Mouse (Mus musculus): ENCODE results near the gene Eftud2. TPM values are rescaled to one million over a fixed set of nuclear protein-coding genes. Genes with fewer than 3 reads are reported as not detected.

Eftud2 gene
- total and polyA plus RNA-seq, 3 experiments: 135 to 403 (median 216) TPM

DNA sequence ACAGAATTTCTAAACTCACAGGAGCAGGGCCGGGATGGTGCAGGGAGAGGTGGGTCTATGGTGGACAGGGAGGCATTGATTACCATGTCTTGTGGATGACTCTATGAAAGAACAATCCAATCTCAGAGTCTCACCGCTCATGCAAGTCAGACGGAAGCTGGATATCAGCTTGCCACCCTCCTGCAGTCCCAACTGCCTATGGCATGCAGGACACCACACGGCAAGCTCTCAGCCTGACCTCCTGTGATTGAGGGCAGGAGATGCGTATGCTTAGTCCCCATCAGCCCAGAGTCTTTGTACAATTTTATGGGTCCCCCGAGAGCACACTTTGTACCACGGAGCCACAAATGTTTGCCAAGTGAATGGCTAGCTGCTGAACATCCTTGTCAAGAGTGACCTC is 22.9 kb upstream of the Eftud2 start:
- in situ Hi-C loops (cut with MboI; ENCODE audit: low pct_ligation_motif_present, low pct_unique_long_range_greater_than_20kb, low sequenced_read_pairs): no loop called here
- DNase-seq (ENCODE audit: extremely low read depth): no peak
- Histone ChIP-seq H3K4me1 (ENCODE audit: control insufficient read depth in 1 of 2, insufficient read depth in 2 of 2) (peaks cover 3 to 11% of the 10 kb centered on the region in 2 experiments; a peak in 2 of 4 replicates), H3K4me2 (ENCODE audit: insufficient read depth, low read depth, poor library complexity, severe bottlenecking) (no peak overlapping the region), H3K79me2 (replicated peaks; ENCODE audit: control insufficient read depth, extremely low read depth, insufficient read depth, poor library complexity, severe bottlenecking) (no peaks in the 10 kb centered on the region), H3K9me3 (replicated peaks; ENCODE audit: low read length) (no peaks in the 10 kb centered on the region), H3K36me3 (replicated peaks in 1 of 2; ENCODE audit: control insufficient read depth in 1 of 2, insufficient read depth in 1 of 2, low read length in 1 of 2) (peaks cover 42 to 56% of the 10 kb centered on the region in 2 experiments), H3K4me3 (replicated peaks in 1 of 3; ENCODE audit: low read depth in 2 of 3, low read length in 2 of 3, poor library complexity in 1 of 3) (no peak overlapping the region), H3K27ac (ENCODE audit: insufficient read depth, low read depth) (no peak overlapping the region), H3K27me3 (replicated peaks) (peaks cover 2% of the 10 kb centered on the region), H3K9ac (ENCODE audit: insufficient read depth, low read depth) (no peak overlapping the region)
- dilution Hi-C loops (cut with MboI; ENCODE audit: extremely low pct_ligation_motif_present, extremely low pct_unique_long_range_greater_than_20kb, low sequenced_read_pairs): no loop called here
- TF ChIP-seq POLR2AphosphoS2 (IDR thresholded peaks at IDR 0.05; ENCODE audit: low read depth, low read length) (peak; percentile 13; the same call in 1 of the 2 replicates), JUND (conservative IDR thresholded peaks at IDR 0.05; ENCODE audit: low read depth, low read length) (no peak)

DNA sequence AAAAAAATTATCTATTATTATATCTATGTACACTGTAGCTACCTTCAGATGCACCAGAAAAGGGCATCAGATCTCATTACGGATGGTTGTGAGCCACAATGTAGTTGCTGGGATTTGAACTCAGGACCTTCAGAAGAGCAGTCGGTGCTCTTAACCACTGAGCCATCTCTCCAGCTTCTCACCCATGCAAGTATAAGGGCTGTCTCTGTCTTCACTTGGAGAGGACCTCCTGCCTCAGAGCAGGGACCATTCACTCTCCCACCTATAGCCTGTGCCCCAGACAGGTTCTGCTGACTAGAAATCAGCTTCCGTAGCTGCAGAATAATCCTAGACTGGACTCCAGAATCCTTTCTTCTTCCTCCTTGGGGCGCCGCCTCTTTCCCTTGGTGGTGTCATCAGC is 21.3 kb upstream of the Eftud2 start:
- no peaks in the 10 kb centered on the region for H3K9me3 ChIP-seq (replicated peaks; ENCODE audit: low read length)
- TF ChIP-seq CTCF (conservative IDR thresholded peaks at IDR 0.05 in 1 of 2, IDR thresholded peaks at IDR 0.05 in 1 of 2; ENCODE audit: low read depth in 2 of 2, low read length in 2 of 2): no peak
- 0 out of 2 replicates have a peak, but pooled peaks have one; percentile 67 for TF ChIP-seq TBP (conservative IDR thresholded peaks at IDR 0.05; ENCODE audit: low read depth, low read length)
- dilution Hi-C loops (cut with MboI; ENCODE audit: extremely low pct_ligation_motif_present, extremely low pct_unique_long_range_greater_than_20kb, low sequenced_read_pairs): no loop called here
- H3K79me2 ChIP-seq (replicated peaks; ENCODE audit: control insufficient read depth, extremely low read depth, insufficient read depth, poor library complexity, severe bottlenecking): no peaks in the 10 kb centered on the region
- in situ Hi-C loops (cut with MboI; ENCODE audit: low pct_ligation_motif_present, low pct_unique_long_range_greater_than_20kb, low sequenced_read_pairs): no loop called here
- no peak overlapping the region for H3K4me3 ChIP-seq (replicated peaks in 1 of 3; ENCODE audit: low read depth in 2 of 3, low read length in 2 of 3, poor library complexity in 1 of 3)
- H3K27me3 ChIP-seq (replicated peaks): peaks cover 16% of the 10 kb centered on the region
- DNase-seq (ENCODE audit: extremely low read depth): no peak
- H3K4me1 ChIP-seq (ENCODE audit: control insufficient read depth in 1 of 2, insufficient read depth in 2 of 2): peaks cover 3 to 11% of the 10 kb centered on the region in 2 experiments; a peak in 2 of 4 replicates
- no peak overlapping the region for H3K27ac ChIP-seq (ENCODE audit: insufficient read depth, low read depth)
- H3K4me2 ChIP-seq (ENCODE audit: insufficient read depth, low read depth, poor library complexity, severe bottlenecking): no peak overlapping the region
- H3K9ac ChIP-seq (ENCODE audit: insufficient read depth, low read depth): no peak overlapping the region
- H3K36me3 ChIP-seq (replicated peaks in 1 of 2; ENCODE audit: control insufficient read depth in 1 of 2, insufficient read depth in 1 of 2, low read length in 1 of 2): peaks cover 27 to 41% of the 10 kb centered on the region in 2 experiments

DNA sequence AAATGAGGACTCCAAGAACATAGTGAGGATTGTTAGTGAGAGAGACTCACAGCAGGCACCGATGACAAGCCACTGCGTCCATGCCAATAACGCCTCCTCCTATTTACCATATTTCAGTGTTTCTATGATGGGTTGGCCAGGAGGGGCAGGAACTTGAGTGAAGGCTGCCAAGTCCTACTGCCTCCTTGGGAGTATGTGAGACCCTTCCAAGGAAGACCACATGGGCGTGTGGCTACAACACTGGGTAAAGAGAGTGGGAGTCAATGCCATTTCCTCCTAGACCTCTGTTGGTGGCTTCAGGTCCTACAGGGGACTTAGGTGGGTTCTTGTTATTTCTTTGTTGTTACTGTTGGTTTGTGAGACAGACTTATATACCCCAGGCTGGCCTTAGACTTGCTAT is 20.4 kb upstream of the Eftud2 start:
- Histone ChIP-seq H3K9me3 (replicated peaks; ENCODE audit: low read length) (no peaks in the 10 kb centered on the region), H3K9ac (ENCODE audit: insufficient read depth, low read depth) (no peak overlapping the region), H3K79me2 (replicated peaks; ENCODE audit: control insufficient read depth, extremely low read depth, insufficient read depth, poor library complexity, severe bottlenecking) (no peaks in the 10 kb centered on the region), H3K4me1 (ENCODE audit: control insufficient read depth in 1 of 2, insufficient read depth in 2 of 2) (peaks cover 3 to 11% of the 10 kb centered on the region in 2 experiments; a peak in 2 of 4 replicates), H3K4me2 (ENCODE audit: insufficient read depth, low read depth, poor library complexity, severe bottlenecking) (no peak overlapping the region), H3K36me3 (replicated peaks in 1 of 2; ENCODE audit: control insufficient read depth in 1 of 2, insufficient read depth in 1 of 2, low read length in 1 of 2) (peaks cover 18 to 31% of the 10 kb centered on the region in 2 experiments), H3K27ac (ENCODE audit: insufficient read depth, low read depth) (no peak overlapping the region), H3K4me3 (replicated peaks in 1 of 3; ENCODE audit: low read depth in 2 of 3, low read length in 2 of 3, poor library complexity in 1 of 3) (no peak overlapping the region), H3K27me3 (replicated peaks) (peaks cover 25% of the 10 kb centered on the region)
- in situ Hi-C loops (cut with MboI; ENCODE audit: low pct_ligation_motif_present, low pct_unique_long_range_greater_than_20kb, low sequenced_read_pairs): no loop called here
- dilution Hi-C loops (cut with MboI; ENCODE audit: extremely low pct_ligation_motif_present, extremely low pct_unique_long_range_greater_than_20kb, low sequenced_read_pairs): no loop called here
- TF ChIP-seq MAFK (IDR thresholded peaks at IDR 0.05; ENCODE audit: insufficient replicate concordance, low read length) (no peak), MYC (IDR thresholded peaks at IDR 0.05; ENCODE audit: low read depth, low read length) (0 out of 2 replicates have a peak, but pooled peaks have one; percentile 18)
- DNase-seq (ENCODE audit: extremely low read depth): no peak

DNA sequence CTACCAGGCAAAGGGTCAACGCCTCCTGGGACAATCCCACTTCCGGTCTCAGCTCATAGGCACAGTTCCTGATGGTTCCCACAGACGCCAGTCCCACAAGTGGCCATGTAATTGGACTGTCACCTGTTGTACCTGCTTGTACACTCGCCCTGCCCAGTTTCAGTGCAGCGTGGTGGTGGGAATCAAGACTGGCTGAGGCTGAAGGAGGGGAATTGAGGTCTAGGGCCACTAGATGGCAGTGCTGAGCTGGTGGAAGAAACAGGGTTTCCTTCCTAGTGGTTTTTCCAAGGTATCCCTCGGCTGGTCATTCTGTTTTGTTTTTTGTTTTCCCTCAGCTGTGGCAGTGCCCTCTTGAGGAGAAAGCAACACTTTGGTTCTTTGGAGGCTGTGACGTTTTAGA is 20.0 kb upstream of the Eftud2 start, which contains the start of gene Gfap:
TSS of gene Gfap (minus strand) at position 150 of the 400 bp plus-strand sequence.
- no peaks in the 10 kb centered on the region for H3K79me2 ChIP-seq (replicated peaks; ENCODE audit: control insufficient read depth, extremely low read depth, insufficient read depth, poor library complexity, severe bottlenecking)
- in situ Hi-C loops (cut with MboI; ENCODE audit: low pct_ligation_motif_present, low pct_unique_long_range_greater_than_20kb, low sequenced_read_pairs): no loop called here
- H3K4me3 ChIP-seq (replicated peaks in 1 of 3; ENCODE audit: low read depth in 2 of 3, low read length in 2 of 3, poor library complexity in 1 of 3): no peak within 1 kb of the TSS
- H3K9ac ChIP-seq (ENCODE audit: insufficient read depth, low read depth): no peak within 1 kb of the TSS
- peaks cover 13 to 27% of the 10 kb centered on the region in 2 experiments for H3K36me3 ChIP-seq (replicated peaks in 1 of 2; ENCODE audit: control insufficient read depth in 1 of 2, insufficient read depth in 1 of 2, low read length in 1 of 2)
- TF ChIP-seq MEF2A (IDR thresholded peaks at IDR 0.05; ENCODE audit: borderline replicate concordance, low read depth, low read length): 0 out of 2 replicates have a peak, but pooled peaks have one; percentile 8
- no peak for TF ChIP-seq RCOR1 (conservative IDR thresholded peaks at IDR 0.05; ENCODE audit: low read depth, low read length)
- TF ChIP-seq CTCF (conservative IDR thresholded peaks at IDR 0.05 in 1 of 2, IDR thresholded peaks at IDR 0.05 in 1 of 2; ENCODE audit: low read depth in 2 of 2, low read length in 2 of 2): peak; percentile 98 to 99
- peak; percentile 16; the same call in 1 of the 2 replicates for TF ChIP-seq NELFE (IDR thresholded peaks at IDR 0.05; ENCODE audit: low read depth, low read length)
- peak; percentile 96 for TF ChIP-seq RAD21 (IDR thresholded peaks at IDR 0.05; ENCODE audit: low read depth, low read length)
- peak; percentile 30; the same call in 1 of the 2 replicates for TF ChIP-seq JUND (conservative IDR thresholded peaks at IDR 0.05; ENCODE audit: low read depth, low read length)
- peak; percentile 65 for TF ChIP-seq ZC3H11A (IDR thresholded peaks at IDR 0.05; ENCODE audit: low read depth, low read length)
- peak; percentile 33; the same call in 1 of the 2 replicates for TF ChIP-seq ELF1 (IDR thresholded peaks at IDR 0.05; ENCODE audit: low read depth, low read length)
- TF ChIP-seq IRF4 (IDR thresholded peaks at IDR 0.05; ENCODE audit: low read depth, low read length): peak; percentile 56; the same call in 1 of the 2 replicates
- no peak for TF ChIP-seq HCFC1 (IDR thresholded peaks at IDR 0.05; ENCODE audit: low read depth, low read length)
- TF ChIP-seq MAZ (IDR thresholded peaks at IDR 0.05; ENCODE audit: low read depth, low read length): peak; percentile 64; the same call in 1 of the 2 replicates
- peak; percentile 95 for TF ChIP-seq SMC3 (IDR thresholded peaks at IDR 0.05; ENCODE audit: low read depth, low read length)
- TF ChIP-seq BHLHE40 (IDR thresholded peaks at IDR 0.05; ENCODE audit: low read depth, low read length): no peak
- no peak within 1 kb of the TSS for H3K27ac ChIP-seq (ENCODE audit: insufficient read depth, low read depth)
- DNase-seq (ENCODE audit: extremely low read depth): peak; percentile 77
- dilution Hi-C loops (cut with MboI; ENCODE audit: extremely low pct_ligation_motif_present, extremely low pct_unique_long_range_greater_than_20kb, low sequenced_read_pairs): no loop called here
- H3K4me2 ChIP-seq (ENCODE audit: insufficient read depth, low read depth, poor library complexity, severe bottlenecking): no peak within 1 kb of the TSS
- H3K27me3 ChIP-seq (replicated peaks): peaks cover 30% of the 10 kb centered on the region
- no peaks in the 10 kb centered on the region for H3K9me3 ChIP-seq (replicated peaks; ENCODE audit: low read length)
- peaks cover 3 to 11% of the 10 kb centered on the region in 2 experiments; a peak in 2 of 4 replicates for H3K4me1 ChIP-seq (ENCODE audit: control insufficient read depth in 1 of 2, insufficient read depth in 2 of 2)
